Mouse (Mus musculus) embryonic facial prominence, embryonic 14.5 days (tissue): ENCODE data around the gene Gm20388. TPM values are rescaled to one million over a fixed set of nuclear protein-coding genes. Genes with fewer than 3 reads are reported as not detected.

Experiments
- ATAC-seq: fragments of 200-750 bp; cut with Nextera tagmentation; 2 replicates; pipeline ENCODE4 v1.8.0; 2017; ENCODE audit warnings: low read depth, moderate number of reproducible peaks, moderate TSS enrichment
- DNase-seq: peaks from one replicate; pipeline ENCODE4 v3.0.0-alpha.2; 2015; ENCODE audit warnings: low spot score
- H3K27ac ChIP-seq: fragments of 300-500 bp; sonication (generic); replicated peaks from 2 replicates; pipeline ENCODE4 v1.5.1; 2014; ENCODE audit warnings: low read depth, mild to moderate bottlenecking, low read length, moderate library complexity
- H3K27me3 ChIP-seq: fragments of 300-500 bp; sonication (generic); replicated peaks from 2 replicates; pipeline ENCODE4 v1.6.1; 2014; ENCODE audit warnings: low read length; ENCODE audit not compliant: control insufficient read depth, insufficient read depth
- H3K36me3 ChIP-seq: fragments of 300-500 bp; sonication (generic); 2 replicates; pipeline ENCODE4 v1.6.1; 2014; ENCODE audit warnings: low read length, mixed read lengths; ENCODE audit not compliant: control insufficient read depth, insufficient read depth
- H3K4me1 ChIP-seq: fragments of 300-500 bp; sonication (generic); 2 replicates; pipeline ENCODE4 v1.6.1; 2014; ENCODE audit warnings: antibody characterized with exemption, low read length; ENCODE audit not compliant: control insufficient read depth, insufficient read depth
- H3K4me2 ChIP-seq: fragments of 300-500 bp; sonication (generic); 2 replicates; pipeline ENCODE4 v1.6.1; 2014; ENCODE audit warnings: low read depth, mild to moderate bottlenecking, low read length, moderate library complexity, mixed read lengths
- H3K4me3 ChIP-seq: fragments of 300-500 bp; sonication (generic); 2 replicates; pipeline ENCODE4 v1.5.1; 2014; ENCODE audit warnings: low read depth, mild to moderate bottlenecking, low read length
- H3K9ac ChIP-seq: fragments of 300-500 bp; sonication (generic); 2 replicates; pipeline ENCODE4 v1.6.1; 2014; ENCODE audit warnings: low read depth, mild to moderate bottlenecking, low read length, moderate library complexity, mixed read lengths
- H3K9me3 ChIP-seq: fragments of 300-500 bp; sonication (generic); 2 replicates; pipeline ENCODE4 v1.6.1; 2016; ENCODE audit warnings: low read length; ENCODE audit not compliant: control insufficient read depth
- WGBS: fragments of 180-500 bp; shearing (Covaris S2); extraction: QIAGEN DNeasy Blood & Tissue Kit; methylation state at CpG from one replicate; pipeline ENCODE4 v1.1.7; 2014; 5-methylcytosine and 5-hydroxymethylcytosine counted together
- polyA plus RNA-seq: library from polyadenylated mRNA; unstranded; fragments of >200 nt; fragmentation: Nextera tagmentation; extraction: Ambion mirVana; gene quantifications from 2 replicates; pipeline ENCODE4 v1.2.1, GENCODE M21; 2014

The Gm20388 gene
- polyA plus RNA-seq, 1 experiment from 2014 or later = not detected

DNA sequence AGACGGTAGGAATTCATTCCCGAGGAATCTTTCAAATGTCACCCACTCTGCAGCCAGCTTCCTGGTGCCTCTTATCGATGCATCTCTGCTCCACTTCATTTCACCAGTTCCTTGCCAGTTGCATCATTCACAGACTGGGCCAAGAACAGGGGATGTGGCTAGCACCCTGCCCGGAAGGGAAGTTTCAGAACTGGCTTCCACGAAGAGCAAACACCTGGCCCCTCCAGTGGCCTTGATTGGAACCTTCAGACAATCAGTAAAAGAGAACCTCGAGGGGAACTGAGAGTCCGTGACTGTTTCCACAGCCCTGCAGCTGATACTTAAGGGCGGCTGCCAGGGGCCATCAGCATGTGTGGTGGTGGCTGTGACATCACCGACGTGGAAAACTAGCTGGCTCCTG lies 1937.9 kb downstream of the Gm20388 start:
- H3K9me3 ChIP-seq = no peaks in the 10 kb centered on the region
- H3K9ac ChIP-seq = no peak overlapping the region
- no peak for DNase-seq
- ATAC-seq = no peak
- H3K4me2 ChIP-seq = no peak overlapping the region
- H3K27ac ChIP-seq = no peak overlapping the region
- H3K4me1 ChIP-seq = no peaks in the 10 kb centered on the region
- no peaks in the 10 kb centered on the region for H3K27me3 ChIP-seq
- WGBS = 62% methylated on average over 10 of the region's 10 CpGs
- H3K4me3 ChIP-seq = no peak overlapping the region
- H3K36me3 ChIP-seq = no peaks in the 10 kb centered on the region

DNA sequence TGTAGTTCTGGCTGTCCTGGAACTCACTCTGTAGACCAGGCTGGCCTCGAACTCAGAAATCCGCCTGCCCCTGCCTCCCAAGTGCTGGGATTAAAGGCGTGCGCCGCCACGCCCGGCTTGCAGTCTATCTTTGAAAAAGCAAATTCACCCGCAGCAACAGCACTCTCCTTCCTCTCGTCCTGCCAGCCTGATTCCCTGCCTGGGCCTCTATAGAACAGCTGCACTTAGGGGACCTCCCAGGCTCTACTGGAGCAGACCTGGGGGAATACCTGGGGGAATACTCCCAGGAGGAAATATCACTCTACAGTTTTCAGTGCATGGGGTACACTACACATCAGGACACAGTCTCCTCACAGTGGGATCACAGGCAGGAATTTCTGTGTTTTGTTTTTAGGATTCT lies 1938.7 kb downstream of the Gm20388 start:
- Histone ChIP-seq H3K27ac (no peak overlapping the region), H3K36me3 (no peaks in the 10 kb centered on the region), H3K4me3 (no peak overlapping the region), H3K9ac (no peak overlapping the region), H3K4me1 (no peaks in the 10 kb centered on the region), H3K4me2 (no peak overlapping the region), H3K9me3 (no peaks in the 10 kb centered on the region), H3K27me3 (no peaks in the 10 kb centered on the region)
- DNase-seq = no peak
- WGBS = 67% methylated on average over 9 of the region's 9 CpGs
- ATAC-seq = no peak

DNA sequence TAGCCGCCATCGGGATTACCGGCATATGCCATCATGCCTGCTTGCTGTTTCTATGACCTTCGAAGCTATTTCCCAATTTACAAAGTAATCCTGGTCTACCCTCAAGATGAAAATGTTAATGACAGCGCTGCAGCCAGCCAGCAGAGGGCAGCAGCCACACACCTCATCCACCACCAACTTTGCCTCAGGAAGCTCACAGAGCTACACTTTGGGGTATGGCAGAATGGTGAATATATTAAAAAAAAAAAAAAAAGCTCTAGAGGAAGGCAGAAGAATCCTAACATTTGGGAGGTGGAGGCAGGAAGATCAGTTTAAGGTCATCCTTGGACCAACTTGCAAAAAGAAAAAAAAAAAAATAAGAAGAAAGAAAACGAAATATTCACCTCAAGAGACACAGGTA lies 1939.4 kb downstream of the Gm20388 start:
- DNase-seq = peak; percentile 85
- Histone ChIP-seq H3K27ac (no peak overlapping the region), H3K36me3 (no peaks in the 10 kb centered on the region), H3K9ac (no peak overlapping the region), H3K9me3 (no peaks in the 10 kb centered on the region), H3K4me1 (no peaks in the 10 kb centered on the region), H3K4me3 (no peak overlapping the region), H3K4me2 (no peak overlapping the region), H3K27me3 (no peaks in the 10 kb centered on the region)
- ATAC-seq = 0 out of 2 replicates have a peak, but pooled peaks have one; percentile 41
- 13% methylated on average over 6 of the region's 6 CpGs for WGBS

DNA sequence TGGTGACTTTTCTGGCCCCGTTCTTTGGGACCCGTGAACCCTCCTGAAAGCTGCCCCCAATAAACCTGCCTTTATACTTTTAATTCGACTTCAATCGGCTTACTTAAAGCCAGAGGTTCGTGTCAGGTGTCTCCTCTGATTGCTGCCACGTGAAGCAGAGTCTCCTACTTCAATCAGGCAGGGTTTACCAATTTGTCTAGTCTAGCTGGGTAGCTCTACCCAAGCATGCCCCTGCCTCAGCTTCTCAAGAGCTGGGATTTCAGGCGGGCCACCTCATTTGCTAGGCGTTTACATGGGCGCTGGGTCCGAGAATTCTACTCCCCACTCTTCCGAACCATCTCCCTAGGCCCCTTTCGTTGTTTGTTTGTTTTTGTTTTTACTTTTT lies 1939.8 kb downstream of the Gm20388 start:
- DNase-seq = no peak
- 0 out of 2 replicates have a peak, but pooled peaks have one; percentile 3 for ATAC-seq
- WGBS = 35% methylated on average over 12 of the region's 12 CpGs
- 0 out of 2 replicates have a peak overlapping the region, but pooled peaks have one; percentile 13 for H3K4me3 ChIP-seq
- H3K36me3 ChIP-seq = no peaks in the 10 kb centered on the region
- peak overlapping the region; percentile 56 for H3K4me2 ChIP-seq
- H3K9ac ChIP-seq = peak overlapping the region; percentile 51; the same call in 1 of the 2 replicates
- 0 out of 2 replicates have a peak overlapping the region, but pooled peaks have one; percentile 6 for H3K27ac ChIP-seq
- no peaks in the 10 kb centered on the region for H3K4me1 ChIP-seq
- H3K9me3 ChIP-seq = no peaks in the 10 kb centered on the region
- H3K27me3 ChIP-seq = no peaks in the 10 kb centered on the region

DNA sequence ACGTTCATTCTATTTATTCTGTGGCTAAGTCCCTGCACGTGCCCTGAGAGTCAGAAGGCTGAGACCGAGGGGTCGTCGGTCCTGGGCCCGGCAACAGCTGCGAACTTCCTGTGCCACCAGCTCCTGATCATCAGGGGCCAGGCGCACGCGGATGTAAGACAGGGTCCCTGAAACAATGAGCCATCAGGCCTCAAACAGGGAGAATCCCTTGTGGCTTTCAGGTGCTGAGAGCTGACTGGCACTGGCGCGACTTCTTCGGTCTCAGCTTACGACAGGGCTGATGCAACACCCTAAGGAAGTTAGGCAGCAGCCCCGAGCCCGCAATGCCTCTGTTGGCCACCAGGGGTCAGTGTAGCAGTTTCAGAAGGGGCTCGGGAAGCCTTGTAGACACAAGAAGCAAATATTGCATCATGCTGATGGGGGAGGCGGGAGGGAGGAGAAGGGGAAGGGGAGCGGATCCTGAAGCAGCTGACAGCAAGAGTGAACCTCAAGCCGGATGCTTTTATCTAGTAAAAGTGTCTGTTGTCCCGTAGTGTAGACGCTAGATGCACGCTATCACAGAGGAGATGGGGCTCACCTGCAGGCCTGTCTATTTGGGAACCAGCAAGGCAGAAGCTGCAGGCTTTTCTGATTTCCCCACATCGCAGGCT lies 1940.3 kb downstream of the Gm20388 start:
- Histone ChIP-seq H3K27ac (0 out of 2 replicates have a peak overlapping the region, but pooled peaks have one; percentile 6), H3K9me3 (no peaks in the 10 kb centered on the region), H3K27me3 (no peaks in the 10 kb centered on the region), H3K4me3 (0 out of 2 replicates have a peak overlapping the region, but pooled peaks have one; percentile 13), H3K4me1 (no peaks in the 10 kb centered on the region), H3K36me3 (no peaks in the 10 kb centered on the region), H3K9ac (peak overlapping the region; percentile 51), H3K4me2 (peak overlapping the region; percentile 56)
- DNase-seq = peak; percentile 96
- 6% methylated on average over 24 of the region's 24 CpGs for WGBS
- peak; percentile 86 for ATAC-seq

DNA sequence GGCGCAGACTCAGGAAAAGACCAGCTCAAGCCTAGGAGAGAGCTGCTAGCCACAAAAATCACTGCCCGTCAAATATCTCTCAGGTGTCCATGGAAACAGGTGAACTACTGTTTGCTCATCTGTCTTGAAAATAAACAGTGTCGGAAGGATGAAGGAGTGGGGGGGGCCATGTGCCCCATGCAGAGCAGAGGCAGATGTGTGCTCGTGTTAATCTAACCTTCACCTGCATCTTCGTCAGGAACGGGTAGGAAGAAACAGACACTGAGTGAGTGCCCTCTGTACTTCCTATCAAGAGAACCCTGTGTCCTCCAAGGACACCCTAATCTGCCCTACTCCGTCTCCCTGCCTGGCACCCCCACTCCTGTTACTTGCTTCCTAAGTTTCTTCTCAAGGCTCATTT lies 1941.1 kb downstream of the Gm20388 start:
- Histone ChIP-seq H3K4me1 (no peaks in the 10 kb centered on the region), H3K9me3 (no peaks in the 10 kb centered on the region), H3K27ac (no peak overlapping the region), H3K4me2 (0 out of 2 replicates have a peak overlapping the region, but pooled peaks have one; percentile 56), H3K27me3 (no peaks in the 10 kb centered on the region), H3K36me3 (no peaks in the 10 kb centered on the region), H3K4me3 (no peak overlapping the region), H3K9ac (no peak overlapping the region)
- 52% methylated on average over 7 of the region's 7 CpGs for WGBS
- ATAC-seq (no peak), DNase-seq (no peak)

DNA sequence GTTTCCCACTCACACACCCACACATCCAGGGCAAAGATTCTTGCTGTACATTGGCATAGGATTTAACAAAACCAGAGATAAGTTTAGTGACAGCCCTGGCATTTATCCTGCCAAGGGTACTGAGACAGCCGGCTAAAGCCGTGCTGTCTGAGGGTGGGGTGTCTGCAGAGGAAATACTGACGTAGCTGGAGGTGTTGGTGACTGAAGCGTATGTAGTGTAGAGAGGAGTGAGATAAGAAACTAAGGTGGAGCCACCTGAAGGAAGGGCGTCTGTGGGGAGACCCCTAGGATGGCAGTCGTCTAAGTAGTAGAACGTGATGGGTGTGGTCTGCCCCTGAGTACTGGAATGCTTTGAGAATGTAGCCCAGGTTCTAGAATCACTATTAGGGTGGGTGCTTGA lies 1941.8 kb downstream of the Gm20388 start:
- no peaks in the 10 kb centered on the region for H3K27me3 ChIP-seq
- H3K36me3 ChIP-seq = no peaks in the 10 kb centered on the region
- no peaks in the 10 kb centered on the region for H3K9me3 ChIP-seq
- ATAC-seq (no peak), DNase-seq (no peak)
- no peak overlapping the region for H3K9ac ChIP-seq
- H3K4me1 ChIP-seq = no peaks in the 10 kb centered on the region
- no peak overlapping the region for H3K4me2 ChIP-seq
- H3K4me3 ChIP-seq = no peak overlapping the region
- WGBS = 55% methylated on average over 7 of the region's 7 CpGs
- no peak overlapping the region for H3K27ac ChIP-seq

DNA sequence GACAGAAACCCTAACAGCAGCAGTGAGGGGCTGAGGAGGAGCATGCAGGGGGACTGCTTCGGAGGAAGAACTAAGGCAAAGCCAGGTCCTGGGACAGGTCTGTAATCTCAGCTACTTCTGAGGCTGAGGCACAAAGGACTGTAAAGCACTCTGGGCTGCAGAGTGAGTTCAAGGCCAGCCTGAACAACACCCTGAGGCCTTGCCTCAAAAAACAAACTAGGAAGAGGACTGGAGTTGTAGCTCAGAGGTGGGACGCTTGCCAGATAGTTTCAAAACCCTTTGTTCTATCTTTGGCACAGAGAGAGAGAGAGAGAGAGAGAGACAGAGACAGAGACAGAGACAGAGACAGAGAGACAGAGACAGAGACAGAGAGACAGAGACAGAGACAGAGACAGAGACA lies 1942.9 kb downstream of the Gm20388 start:
- no peak overlapping the region for H3K9ac ChIP-seq
- 85% methylated on average over 2 of the region's 2 CpGs for WGBS
- no peaks in the 10 kb centered on the region for H3K9me3 ChIP-seq
- no peak overlapping the region for H3K4me3 ChIP-seq
- H3K4me2 ChIP-seq = no peak overlapping the region
- H3K36me3 ChIP-seq = no peaks in the 10 kb centered on the region
- H3K27me3 ChIP-seq = no peaks in the 10 kb centered on the region
- no peak for DNase-seq
- no peak overlapping the region for H3K27ac ChIP-seq
- no peak for ATAC-seq
- H3K4me1 ChIP-seq = no peaks in the 10 kb centered on the region
